Mouse (Mus musculus): ENCODE measurements around the gene Tsga10ip. TPM values are rescaled to one million over a fixed set of nuclear protein-coding genes. Genes with fewer than 3 reads are reported as not detected.

The Tsga10ip gene
- polyA plus RNA-seq, 1 experiment from 2014 or later = 0.15 TPM

GRCm38 (mm10) chr19:5422267-5422666, 19.9 kb upstream of the Tsga10ip start:
- no peak for ATAC-seq (replicated peaks; ENCODE audit: insufficient number of reproducible peaks, low FRiP score, low TSS enrichment, low read depth)
- Histone ChIP-seq H3K27me3 (ENCODE audit: control insufficient read depth, insufficient read depth, low read length) (no peaks in the 10 kb centered on the region), H3K36me3 (replicated peaks; ENCODE audit: control insufficient read depth, insufficient read depth, low read depth, low read length) (peaks cover 6% of the 10 kb centered on the region), H3K4me3 (ENCODE audit: low read depth, low read length) (no peak overlapping the region), H3K27ac (replicated peaks; ENCODE audit: low read depth, low read length) (no peak overlapping the region), H3K9ac (replicated peaks; ENCODE audit: low read length) (no peak overlapping the region), H3K4me2 (ENCODE audit: low read depth, low read length) (no peak overlapping the region), H3K4me1 (ENCODE audit: control insufficient read depth, insufficient read depth, low read length) (peaks cover 13% of the 10 kb centered on the region), H3K9me3 (replicated peaks; ENCODE audit: control insufficient read depth, low read length) (no peaks in the 10 kb centered on the region)
- no peak for DNase-seq (ENCODE audit: low spot score)
- 88% methylated on average over 10 of the region's 10 CpGs for WGBS

- 92% methylated on average over 5 of the region's 5 CpGs for WGBS
- no peak for DNase-seq (ENCODE audit: low spot score)
- no peak for ATAC-seq (replicated peaks; ENCODE audit: insufficient number of reproducible peaks, low FRiP score, low TSS enrichment, low read depth)
- Histone ChIP-seq H3K4me2 (ENCODE audit: low read depth, low read length) (no peak overlapping the region), H3K27me3 (ENCODE audit: control insufficient read depth, insufficient read depth, low read length) (no peaks in the 10 kb centered on the region), H3K4me3 (ENCODE audit: low read depth, low read length) (no peak overlapping the region), H3K9ac (replicated peaks; ENCODE audit: low read length) (no peak overlapping the region), H3K27ac (replicated peaks; ENCODE audit: low read depth, low read length) (no peak overlapping the region), H3K9me3 (replicated peaks; ENCODE audit: control insufficient read depth, low read length) (no peaks in the 10 kb centered on the region), H3K4me1 (ENCODE audit: control insufficient read depth, insufficient read depth, low read length) (peaks cover 13% of the 10 kb centered on the region), H3K36me3 (replicated peaks; ENCODE audit: control insufficient read depth, insufficient read depth, low read depth, low read length) (peaks cover 6% of the 10 kb centered on the region)
These were observed 19.5 kb upstream of the Tsga10ip start for GRCm38 (mm10) chr19:5421784-5422183.

GRCm38 (mm10) chr19:5420579-5420978, 18.3 kb upstream of the Tsga10ip start:
- H3K4me3 ChIP-seq (ENCODE audit: low read depth, low read length) = no peak overlapping the region

GRCm38 (mm10) chr19:5419630-5420029, 17.3 kb upstream of the Tsga10ip start:
- ATAC-seq (replicated peaks; ENCODE audit: insufficient number of reproducible peaks, low FRiP score, low TSS enrichment, low read depth) (no peak), DNase-seq (ENCODE audit: low spot score) (no peak)
- Histone ChIP-seq H3K36me3 (replicated peaks; ENCODE audit: control insufficient read depth, insufficient read depth, low read depth, low read length) (peaks cover 2% of the 10 kb centered on the region), H3K27me3 (ENCODE audit: control insufficient read depth, insufficient read depth, low read length) (no peaks in the 10 kb centered on the region), H3K27ac (replicated peaks; ENCODE audit: low read depth, low read length) (no peak overlapping the region), H3K9me3 (replicated peaks; ENCODE audit: control insufficient read depth, low read length) (no peaks in the 10 kb centered on the region), H3K9ac (replicated peaks; ENCODE audit: low read length) (no peak overlapping the region), H3K4me3 (ENCODE audit: low read depth, low read length) (no peak overlapping the region), H3K4me2 (ENCODE audit: low read depth, low read length) (no peak overlapping the region), H3K4me1 (ENCODE audit: control insufficient read depth, insufficient read depth, low read length) (peaks cover 7% of the 10 kb centered on the region)
- WGBS = 94% methylated on average over 9 of the region's 9 CpGs

More at GRCm38 (mm10) chr19:5420579-5420978, 18.3 kb upstream of the Tsga10ip start:
- WGBS = 95% methylated on average over 6 of the region's 6 CpGs
- H3K27ac ChIP-seq (replicated peaks; ENCODE audit: low read depth, low read length) = no peak overlapping the region
- no peaks in the 10 kb centered on the region for H3K27me3 ChIP-seq (ENCODE audit: control insufficient read depth, insufficient read depth, low read length)
- H3K4me2 ChIP-seq (ENCODE audit: low read depth, low read length) = no peak overlapping the region
- H3K9me3 ChIP-seq (replicated peaks; ENCODE audit: control insufficient read depth, low read length) = no peaks in the 10 kb centered on the region
- DNase-seq (ENCODE audit: low spot score) = no peak
- no peak for ATAC-seq (replicated peaks; ENCODE audit: insufficient number of reproducible peaks, low FRiP score, low TSS enrichment, low read depth)
- no peak overlapping the region for H3K9ac ChIP-seq (replicated peaks; ENCODE audit: low read length)
- peaks cover 2% of the 10 kb centered on the region for H3K36me3 ChIP-seq (replicated peaks; ENCODE audit: control insufficient read depth, insufficient read depth, low read depth, low read length)
- H3K4me1 ChIP-seq (ENCODE audit: control insufficient read depth, insufficient read depth, low read length) = peaks cover 7% of the 10 kb centered on the region

GRCm38 (mm10) chr19:5418750-5419466, 16.6 kb upstream of the Tsga10ip start:
- no peak overlapping the region for H3K4me3 ChIP-seq (ENCODE audit: low read depth, low read length)
- H3K27me3 ChIP-seq (ENCODE audit: control insufficient read depth, insufficient read depth, low read length) = no peaks in the 10 kb centered on the region
- peaks cover 2% of the 10 kb centered on the region for H3K36me3 ChIP-seq (replicated peaks; ENCODE audit: control insufficient read depth, insufficient read depth, low read depth, low read length)
- H3K9me3 ChIP-seq (replicated peaks; ENCODE audit: control insufficient read depth, low read length) = no peaks in the 10 kb centered on the region
- no peak overlapping the region for H3K4me2 ChIP-seq (ENCODE audit: low read depth, low read length)
- peaks cover 7% of the 10 kb centered on the region for H3K4me1 ChIP-seq (ENCODE audit: control insufficient read depth, insufficient read depth, low read length)
- WGBS = 92% methylated on average over 8 of the region's 8 CpGs
- no peak overlapping the region for H3K9ac ChIP-seq (replicated peaks; ENCODE audit: low read length)
- no peak overlapping the region for H3K27ac ChIP-seq (replicated peaks; ENCODE audit: low read depth, low read length)
- DNase-seq (ENCODE audit: low spot score) = no peak
- no peak for ATAC-seq (replicated peaks; ENCODE audit: insufficient number of reproducible peaks, low FRiP score, low TSS enrichment, low read depth)

- ATAC-seq (replicated peaks; ENCODE audit: insufficient number of reproducible peaks, low FRiP score, low TSS enrichment, low read depth) (no peak), DNase-seq (ENCODE audit: low spot score) (no peak)
- Histone ChIP-seq H3K27me3 (ENCODE audit: control insufficient read depth, insufficient read depth, low read length) (no peaks in the 10 kb centered on the region), H3K4me3 (ENCODE audit: low read depth, low read length) (no peak overlapping the region), H3K4me1 (ENCODE audit: control insufficient read depth, insufficient read depth, low read length) (no peaks in the 10 kb centered on the region), H3K4me2 (ENCODE audit: low read depth, low read length) (no peak overlapping the region), H3K27ac (replicated peaks; ENCODE audit: low read depth, low read length) (no peak overlapping the region), H3K9me3 (replicated peaks; ENCODE audit: control insufficient read depth, low read length) (no peaks in the 10 kb centered on the region), H3K36me3 (replicated peaks; ENCODE audit: control insufficient read depth, insufficient read depth, low read depth, low read length) (no peaks in the 10 kb centered on the region), H3K9ac (replicated peaks; ENCODE audit: low read length) (no peak overlapping the region)
- WGBS = 55% methylated on average over 2 of the region's 2 CpGs
These were observed 12.2 kb upstream of the Tsga10ip start for GRCm38 (mm10) chr19:5414534-5414957.

GRCm38 (mm10) chr19:5413840-5414239, 11.5 kb upstream of the Tsga10ip start:
- Histone ChIP-seq H3K36me3 (replicated peaks; ENCODE audit: control insufficient read depth, insufficient read depth, low read depth, low read length) (no peaks in the 10 kb centered on the region), H3K4me2 (ENCODE audit: low read depth, low read length) (no peak overlapping the region), H3K27ac (replicated peaks; ENCODE audit: low read depth, low read length) (no peak overlapping the region), H3K9ac (replicated peaks; ENCODE audit: low read length) (no peak overlapping the region), H3K9me3 (replicated peaks; ENCODE audit: control insufficient read depth, low read length) (no peaks in the 10 kb centered on the region), H3K4me3 (ENCODE audit: low read depth, low read length) (no peak overlapping the region), H3K27me3 (ENCODE audit: control insufficient read depth, insufficient read depth, low read length) (no peaks in the 10 kb centered on the region), H3K4me1 (ENCODE audit: control insufficient read depth, insufficient read depth, low read length) (no peaks in the 10 kb centered on the region)
- WGBS = 80% methylated on average over 4 of the region's 4 CpGs
- no peak for DNase-seq (ENCODE audit: low spot score)
- no peak for ATAC-seq (replicated peaks; ENCODE audit: insufficient number of reproducible peaks, low FRiP score, low TSS enrichment, low read depth)

GRCm38 (mm10) chr19:5411961-5412360, 9.6 kb upstream of the Tsga10ip start:
- Histone ChIP-seq H3K4me1 (ENCODE audit: control insufficient read depth, insufficient read depth, low read length) (no peaks in the 10 kb centered on the region), H3K27ac (replicated peaks; ENCODE audit: low read depth, low read length) (no peak overlapping the region)
- ATAC-seq (replicated peaks; ENCODE audit: insufficient number of reproducible peaks, low FRiP score, low TSS enrichment, low read depth) = no peak

More at GRCm38 (mm10) chr19:5411961-5412360, 9.6 kb upstream of the Tsga10ip start:
- Histone ChIP-seq H3K9me3 (replicated peaks; ENCODE audit: control insufficient read depth, low read length) (no peaks in the 10 kb centered on the region), H3K4me2 (ENCODE audit: low read depth, low read length) (no peak overlapping the region), H3K9ac (replicated peaks; ENCODE audit: low read length) (no peak overlapping the region), H3K36me3 (replicated peaks; ENCODE audit: control insufficient read depth, insufficient read depth, low read depth, low read length) (no peaks in the 10 kb centered on the region), H3K27me3 (ENCODE audit: control insufficient read depth, insufficient read depth, low read length) (no peaks in the 10 kb centered on the region), H3K4me3 (ENCODE audit: low read depth, low read length) (no peak overlapping the region)
- 58% methylated on average over 5 of the region's 5 CpGs for WGBS
- no peak for DNase-seq (ENCODE audit: low spot score)
